Mouse (Mus musculus) brain, embryonic 14.5 days (tissue): ENCODE results near the gene Olfr65.

Experiments
- CTCF ChIP-seq: fragments of 200-500 bp; IDR thresholded peaks from 2 replicates; pipeline ENCODE4 v1.5.1; 2012; ENCODE audit warnings: inconsistent platforms, mild to moderate bottlenecking, moderate library complexity, borderline replicate concordance; ENCODE audit not compliant: insufficient read depth, insufficient read length; ENCODE audit errors: extremely low read depth
- POLR2A ChIP-seq: fragments of 200-500 bp; IDR thresholded peaks from 2 replicates; pipeline ENCODE4 v1.6.1; 2012; ENCODE audit warnings: mild to moderate bottlenecking, inconsistent platforms, borderline replicate concordance; ENCODE audit not compliant: poor library complexity, insufficient read depth, insufficient read length, severe bottlenecking; ENCODE audit errors: extremely low read depth

- TF ChIP-seq CTCF (no peak), POLR2A (no peak)
Observed at GRCm38 (mm10) chr7:103854669-103855068, 48.6 kb upstream of the Olfr65 start.
